Mouse (Mus musculus) retina, embryonic 14.5 days (tissue): ENCODE measurements at regions not wholly inside any gene's neighbourhood (a gene's known extent, or its start where the extent isn't known, plus 50 kb on each side); places are given as distances from the start of the nearest gene placed in this dataset.
A peak's percentile ranks its signal among the peaks of the same experiment; 100 is the strongest.

Experiments used
- DNase-seq: peaks from one replicate; pipeline ENCODE4 v3.0.0-alpha.2; 2015; ENCODE audit warnings: low spot score

GRCm38 (mm10) chr3:149625497-149625896, 635.1 kb upstream of the Adgrl2 start:
- DNase-seq = no peak

- no peak for DNase-seq
Measured at GRCm38 (mm10) chr3:149625066-149625465, 634.7 kb upstream of the Adgrl2 start.

- DNase-seq = no peak
Measured at GRCm38 (mm10) chr3:149623851-149624532, 633.6 kb upstream of the Adgrl2 start.

- peak; percentile 13 for DNase-seq
Measured at GRCm38 (mm10) chr3:149603865-149604264, 613.5 kb upstream of the Adgrl2 start.

GRCm38 (mm10) chr3:149601276-149601675, 610.9 kb upstream of the Adgrl2 start:
- DNase-seq = no peak

GRCm38 (mm10) chr3:149594470-149594869, 604.1 kb upstream of the Adgrl2 start:
- DNase-seq = peak; percentile 14

GRCm38 (mm10) chr3:149585769-149586168, 595.4 kb upstream of the Adgrl2 start:
- no peak for DNase-seq

GRCm38 (mm10) chr3:149581141-149581540, 590.8 kb upstream of the Adgrl2 start:
- DNase-seq = no peak

GRCm38 (mm10) chr3:149575678-149576077, 585.3 kb upstream of the Adgrl2 start:
- no peak for DNase-seq

- DNase-seq = no peak
Measured at GRCm38 (mm10) chr3:149566853-149567252, 576.5 kb upstream of the Adgrl2 start.

GRCm38 (mm10) chr3:149550231-149550951, 560.0 kb upstream of the Adgrl2 start:
- no peak for DNase-seq

- peak; percentile 47 for DNase-seq
Measured at GRCm38 (mm10) chr3:149547045-149547444, 556.7 kb upstream of the Adgrl2 start.

GRCm38 (mm10) chr3:149546256-149546655, 555.9 kb upstream of the Adgrl2 start:
- DNase-seq = no peak

GRCm38 (mm10) chr3:149534183-149534582, 543.8 kb upstream of the Adgrl2 start:
- DNase-seq = peak; percentile 51

- DNase-seq = no peak
Measured at GRCm38 (mm10) chr3:149530026-149530607, 539.8 kb upstream of the Adgrl2 start.

- no peak for DNase-seq
Measured at GRCm38 (mm10) chr3:149526509-149526908, 536.2 kb upstream of the Adgrl2 start.

- DNase-seq = no peak
Measured at GRCm38 (mm10) chr3:149519575-149519929, 529.2 kb upstream of the Adgrl2 start.

GRCm38 (mm10) chr3:149518928-149519574, 528.7 kb upstream of the Adgrl2 start:
- peak; percentile 60 for DNase-seq

- DNase-seq = no peak
Measured at GRCm38 (mm10) chr3:149517537-149517936, 527.2 kb upstream of the Adgrl2 start.

- no peak for DNase-seq
Measured at GRCm38 (mm10) chr3:149509178-149509577, 518.8 kb upstream of the Adgrl2 start.

- DNase-seq = no peak
Measured at GRCm38 (mm10) chr3:149508671-149509070, 518.3 kb upstream of the Adgrl2 start.

GRCm38 (mm10) chr3:149505692-149506091, 515.3 kb upstream of the Adgrl2 start:
- no peak for DNase-seq

GRCm38 (mm10) chr3:149503992-149504391, 513.6 kb upstream of the Adgrl2 start:
- no peak for DNase-seq
